Mouse (Mus musculus) cerebellum, adult 2 months (tissue): ENCODE data around the gene Cyp46a1. TPM values are rescaled to one million over a fixed set of nuclear protein-coding genes. Genes with fewer than 3 reads are reported as not detected.
A peak's percentile ranks its signal among the peaks of the same experiment; 100 is the strongest.

Source experiments
- DNase-seq, 2 experiments: peaks; one replicate each; pipeline ENCODE4 v3.0.0; 2021
- H3K27ac ChIP-seq: fragments of 200-500 bp; 2 replicates; pipeline ENCODE4 v1.5.1; 2012; ENCODE audit warnings: low read length, control low read depth, inconsistent platforms; ENCODE audit not compliant: insufficient read depth
- H3K27me3 ChIP-seq: fragments of 200-500 bp; 2 replicates; pipeline ENCODE4 v1.6.1; 2012; ENCODE audit warnings: inconsistent platforms, mild to moderate bottlenecking, low read length, moderate library complexity; ENCODE audit not compliant: control insufficient read depth, insufficient read depth
- H3K4me1 ChIP-seq: fragments of 200-500 bp; 2 replicates; pipeline ENCODE4 v1.6.1; 2011; ENCODE audit warnings: low read length; ENCODE audit not compliant: control insufficient read depth, insufficient read depth
- H3K4me3 ChIP-seq: fragments of 200-500 bp; replicated peaks from 2 replicates; pipeline ENCODE3; 2011; ENCODE audit warnings: mild to moderate bottlenecking, low read depth, low read length, control low read depth; ENCODE audit not compliant: insufficient read depth
- CTCF ChIP-seq: fragments of 200-500 bp; IDR thresholded peaks from 2 replicates; pipeline ENCODE4 v1.5.1; 2011; ENCODE audit warnings: low read depth, mild to moderate bottlenecking, control low read depth, low read length, moderate library complexity, borderline replicate concordance; ENCODE audit not compliant: insufficient read depth
- POLR2A ChIP-seq: fragments of 200-500 bp; IDR thresholded peaks from 2 replicates; pipeline ENCODE4 v1.6.1; 2011; ENCODE audit warnings: low read length, control low read depth, borderline replicate concordance; ENCODE audit not compliant: insufficient read depth
- WGBS: fragments of 180-500 bp; shearing (Covaris S2); methylation state at CpG from one replicate; pipeline ENCODE4 v1.1.7; 2018; 5-methylcytosine and 5-hydroxymethylcytosine counted together
- polyA plus RNA-seq: library from polyadenylated mRNA; depleted of rRNA; stranded (reverse); fragments of >200 nt; gene quantifications from 2 replicates; pipeline ENCODE4 v1.2.3, GENCODE M21; 2012

Gene Cyp46a1
- polyA plus RNA-seq, 1 experiment, result 93.7 TPM

DNA sequence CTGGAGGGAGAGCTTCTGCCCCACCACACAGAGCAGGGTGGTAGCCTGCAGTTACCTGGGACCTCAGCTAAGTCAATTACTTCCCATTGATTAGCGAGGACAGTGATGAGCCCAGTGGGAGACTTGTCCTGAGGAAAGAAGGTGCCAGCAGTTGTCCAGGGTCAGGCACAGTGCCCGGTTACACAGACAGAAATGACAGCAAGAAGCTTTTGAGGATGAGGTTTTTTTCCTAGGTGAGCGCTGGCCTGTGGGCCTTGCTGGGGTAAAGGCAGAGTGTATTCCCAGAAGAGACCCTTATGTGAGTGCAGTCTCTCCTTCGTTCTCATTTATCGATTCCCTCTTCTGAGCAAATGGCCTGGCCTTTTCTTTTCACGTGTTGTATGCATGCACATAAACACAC is 17.5 kb upstream of the Cyp46a1 start:
- H3K4me1 ChIP-seq, result 0 out of 2 replicates have a peak, but pooled peaks cover 3% of the 10 kb centered on the region
- no peak for TF ChIP-seq POLR2A
- no peak for TF ChIP-seq CTCF
- no peak overlapping the region for H3K4me3 ChIP-seq
- no peak for DNase-seq
- 50% methylated on average over 6 of the region's 6 CpGs for WGBS
- H3K27me3 ChIP-seq, result no peaks in the 10 kb centered on the region
- H3K27ac ChIP-seq, result no peak overlapping the region

GRCm38 (mm10) chr12:108317201-108317738 is 16.9 kb upstream of the Cyp46a1 start:
- WGBS, result 74% methylated on average over 9 of the region's 9 CpGs
- no peak for DNase-seq
- TF ChIP-seq CTCF, result no peak
- no peak for TF ChIP-seq POLR2A
- no peaks in the 10 kb centered on the region for H3K27me3 ChIP-seq
- no peak overlapping the region for H3K27ac ChIP-seq
- 0 out of 2 replicates have a peak, but pooled peaks cover 3% of the 10 kb centered on the region for H3K4me1 ChIP-seq
- H3K4me3 ChIP-seq, result no peak overlapping the region

DNA sequence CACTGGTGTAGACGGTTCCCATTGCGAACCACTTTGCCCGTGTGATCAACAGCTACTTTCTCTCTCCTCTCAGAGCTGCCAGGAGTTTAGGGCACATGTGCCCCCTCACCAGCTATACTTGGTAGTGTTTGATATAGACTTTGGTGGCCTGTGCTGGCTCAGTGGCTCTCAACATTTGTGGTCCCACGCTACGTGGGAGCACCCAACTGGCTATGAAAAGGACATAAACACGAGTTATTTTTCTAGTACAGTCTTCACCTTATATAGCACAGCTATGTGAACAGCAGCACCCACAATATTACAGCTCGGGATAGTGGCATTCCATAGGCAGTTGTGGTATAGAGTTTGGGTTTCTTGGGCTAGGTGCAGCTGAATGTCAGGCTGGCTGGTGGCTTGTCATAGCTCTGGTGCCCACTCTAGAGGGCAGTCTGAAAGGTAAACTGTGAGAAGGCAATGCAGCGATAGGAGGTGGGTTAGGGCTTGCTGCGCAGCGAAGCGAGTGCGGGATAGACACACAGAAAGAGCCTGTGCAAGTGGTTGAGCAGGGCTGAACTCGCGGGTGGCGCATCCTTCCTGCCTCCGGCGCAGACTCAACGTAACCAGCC is 16.3 kb upstream of the Cyp46a1 start:
- 56% methylated on average over 18 of the region's 18 CpGs for WGBS

DNA sequence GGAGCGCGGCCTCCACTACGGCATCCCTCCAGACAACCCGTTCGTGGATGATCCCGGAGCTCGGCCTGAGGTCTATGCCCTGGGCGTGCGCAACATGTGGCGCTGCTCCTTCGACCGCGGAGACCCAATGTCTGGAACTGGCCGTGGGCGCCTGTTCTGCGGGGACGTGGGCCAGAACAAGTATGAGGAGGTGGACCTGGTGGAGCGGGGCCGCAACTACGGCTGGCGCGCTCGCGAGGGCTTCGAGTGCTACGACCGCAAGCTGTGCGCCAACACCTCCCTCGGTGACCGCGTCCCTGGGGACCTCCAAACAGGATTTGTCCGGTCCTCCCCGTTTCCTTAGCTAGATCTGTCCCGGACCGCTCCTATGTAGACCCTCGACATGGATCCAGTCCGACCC is 15.7 kb upstream of the Cyp46a1 start:
- WGBS, result 26% methylated on average over 37 of the region's 37 CpGs
- no peak for TF ChIP-seq CTCF
- TF ChIP-seq POLR2A, result no peak

More for the DNA sequence above, 16.3 kb upstream of the Cyp46a1 start:
- H3K4me1 ChIP-seq, result 0 out of 2 replicates have a peak, but pooled peaks cover 3% of the 10 kb centered on the region
- H3K27me3 ChIP-seq, result no peaks in the 10 kb centered on the region
- TF ChIP-seq POLR2A (no peak), CTCF (no peak)
- H3K4me3 ChIP-seq, result no peak overlapping the region
- H3K27ac ChIP-seq, result no peak overlapping the region
- no peak for DNase-seq

DNA sequence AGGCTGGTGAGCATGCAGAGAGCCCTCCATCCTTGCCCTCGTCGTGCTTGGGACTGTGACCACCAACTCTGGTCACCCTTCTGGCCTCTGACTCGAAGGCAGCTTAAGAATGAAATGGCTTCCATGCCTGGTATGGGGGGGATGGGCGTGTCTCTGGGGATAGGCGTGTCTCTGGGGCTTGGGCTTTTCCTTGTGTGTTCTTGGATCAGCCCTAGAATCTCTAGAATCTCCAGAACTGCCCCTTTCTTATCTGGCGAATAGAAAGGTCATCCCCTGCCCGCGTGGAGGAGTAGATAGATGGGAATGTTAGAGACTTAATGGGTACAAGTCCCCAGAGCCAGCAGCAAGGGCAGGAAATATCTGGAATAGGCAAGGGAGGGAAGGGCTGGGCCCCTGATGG is 14.1 kb upstream of the Cyp46a1 start:
- Histone ChIP-seq H3K27ac (no peak overlapping the region), H3K4me3 (no peak overlapping the region), H3K4me1 (0 out of 2 replicates have a peak, but pooled peaks cover 3% of the 10 kb centered on the region), H3K27me3 (no peaks in the 10 kb centered on the region)
- no peak for DNase-seq
- TF ChIP-seq CTCF (no peak), POLR2A (no peak)
- 62% methylated on average over 8 of the region's 8 CpGs for WGBS

More for the DNA sequence above, 15.7 kb upstream of the Cyp46a1 start:
- Histone ChIP-seq H3K4me3 (no peak overlapping the region), H3K27ac (no peak overlapping the region), H3K27me3 (no peaks in the 10 kb centered on the region), H3K4me1 (0 out of 2 replicates have a peak, but pooled peaks cover 3% of the 10 kb centered on the region)
- no peak for DNase-seq

GRCm38 (mm10) chr12:108326401-108326800 is 7.8 kb upstream of the Cyp46a1 start:
- TF ChIP-seq POLR2A (no peak), CTCF (no peak)
- WGBS, result 27% methylated on average over 5 of the region's 5 CpGs
- Histone ChIP-seq H3K4me1 (no peaks in the 10 kb centered on the region), H3K4me3 (no peak overlapping the region), H3K27ac (no peak overlapping the region), H3K27me3 (no peaks in the 10 kb centered on the region)
- no peak for DNase-seq

- no peak overlapping the region for H3K27ac ChIP-seq
- 4% methylated on average over 66 of the region's 66 CpGs for WGBS
Measured at GRCm38 (mm10) chr12:108327889-108328491, 6.2 kb upstream of the Cyp46a1 start.

More at GRCm38 (mm10) chr12:108327889-108328491, 6.2 kb upstream of the Cyp46a1 start:
- peak; percentile 45 to 47 for DNase-seq
- TF ChIP-seq POLR2A (0 out of 2 replicates have a peak, but pooled peaks have one; percentile 23), CTCF (no peak)
- Histone ChIP-seq H3K4me1 (no peaks in the 10 kb centered on the region), H3K27me3 (no peaks in the 10 kb centered on the region), H3K4me3 (peak overlapping the region; percentile 43)
